Mouse (Mus musculus) kidney, embryonic 14.5 days (tissue): Measurements from ENCODE around the gene Tm4sf19. TPM values are rescaled to one million over a fixed set of nuclear protein-coding genes. Genes with fewer than 3 reads are reported as not detected.
"Not testable (repeated sequence)": the region's sequence is repeated elsewhere in the genome, so short reads cannot be mapped to it uniquely, and the experiment has no call there.

Experiments used
- ATAC-seq: fragments of 200-750 bp; cut with Nextera tagmentation; 2 replicates; pipeline ENCODE4 v1.8.0; 2017; ENCODE audit warnings: moderate number of reproducible peaks, mild to moderate bottlenecking, moderate TSS enrichment, moderate library complexity; ENCODE audit not compliant: low FRiP score, low TSS enrichment
- H3K27ac ChIP-seq: fragments of 300-500 bp; sonication (generic); 2 replicates; pipeline ENCODE4 v1.5.1; 2014; ENCODE audit warnings: low read depth, mild to moderate bottlenecking, low read length, moderate library complexity, mixed read lengths
- H3K27me3 ChIP-seq: fragments of 300-500 bp; sonication (generic); 2 replicates; pipeline ENCODE4 v1.6.1; 2014; ENCODE audit warnings: mild to moderate bottlenecking, low read length; ENCODE audit not compliant: control insufficient read depth, insufficient read depth
- H3K36me3 ChIP-seq: fragments of 300-500 bp; sonication (generic); 2 replicates; pipeline ENCODE4 v1.6.1; 2014; ENCODE audit warnings: low read length, mixed read lengths; ENCODE audit not compliant: control insufficient read depth, insufficient read depth
- H3K4me1 ChIP-seq: fragments of 300-500 bp; sonication (generic); 2 replicates; pipeline ENCODE4 v1.6.1; 2014; ENCODE audit warnings: low read length, mixed read lengths; ENCODE audit not compliant: control insufficient read depth, insufficient read depth
- H3K4me2 ChIP-seq: fragments of 300-500 bp; sonication (generic); replicated peaks from 2 replicates; pipeline ENCODE4 v1.6.1; 2014; ENCODE audit warnings: low read depth, mild to moderate bottlenecking, low read length
- H3K4me3 ChIP-seq: fragments of 300-500 bp; sonication (generic); 2 replicates; pipeline ENCODE4 v1.5.1; 2014; ENCODE audit warnings: mild to moderate bottlenecking, low read length
- H3K9ac ChIP-seq: fragments of 300-500 bp; sonication (generic); 2 replicates; pipeline ENCODE4 v1.6.1; 2014; ENCODE audit warnings: low read depth, mild to moderate bottlenecking, low read length, moderate library complexity
- H3K9me3 ChIP-seq: fragments of 300-500 bp; sonication (generic); 2 replicates; pipeline ENCODE4 v1.6.1; 2016; ENCODE audit warnings: low read length; ENCODE audit not compliant: control insufficient read depth
- WGBS: fragments of 180-500 bp; shearing (Covaris S2); extraction: QIAGEN DNeasy Blood & Tissue Kit; methylation state at CpG from one replicate; pipeline ENCODE4 v1.1.7; 2014; 5-methylcytosine and 5-hydroxymethylcytosine counted together
- polyA plus RNA-seq: library from polyadenylated mRNA; unstranded; fragments of >200 nt; fragmentation: Nextera tagmentation; extraction: Ambion mirVana; gene quantifications from 2 replicates; pipeline ENCODE4 v1.2.1, GENCODE M21; 2014

Gene Tm4sf19
- polyA plus RNA-seq, 1 experiment from 2014 or later: not detected

GRCm38 (mm10) chr16:32434691-32435090, 34.4 kb downstream of the Tm4sf19 start:
- Histone ChIP-seq H3K4me1 (0 out of 2 replicates have a peak, but pooled peaks cover 2% of the 10 kb centered on the region), H3K27me3 (no peaks in the 10 kb centered on the region), H3K9ac (no peak overlapping the region), H3K27ac (no peak overlapping the region), H3K4me3 (no peak overlapping the region), H3K36me3 (no peaks in the 10 kb centered on the region), H3K4me2 (no peak overlapping the region), H3K9me3 (no peaks in the 10 kb centered on the region)
- ATAC-seq: no peak

- ATAC-seq: no peak
- WGBS: 75% methylated on average over 1 of the region's 1 CpGs
- H3K27me3 ChIP-seq: no peaks in the 10 kb centered on the region
- no peaks in the 10 kb centered on the region for H3K9me3 ChIP-seq
- H3K4me3 ChIP-seq: no peak overlapping the region
- no peaks in the 10 kb centered on the region for H3K4me1 ChIP-seq
- no peak overlapping the region for H3K27ac ChIP-seq
- H3K4me2 ChIP-seq: no peak overlapping the region
- no peak overlapping the region for H3K9ac ChIP-seq
- no peaks in the 10 kb centered on the region for H3K36me3 ChIP-seq
These were observed 36.4 kb downstream of the Tm4sf19 start for GRCm38 (mm10) chr16:32436657-32437056.

GRCm38 (mm10) chr16:32437266-32437665, 37.0 kb downstream of the Tm4sf19 start:
- no peak overlapping the region for H3K9ac ChIP-seq
- no peaks in the 10 kb centered on the region for H3K4me1 ChIP-seq
- no peaks in the 10 kb centered on the region for H3K9me3 ChIP-seq
- no peak overlapping the region for H3K4me3 ChIP-seq
- H3K27me3 ChIP-seq: no peaks in the 10 kb centered on the region
- H3K36me3 ChIP-seq: no peaks in the 10 kb centered on the region
- 96% methylated on average over 1 of the region's 1 CpGs for WGBS
- no peak overlapping the region for H3K4me2 ChIP-seq
- ATAC-seq: no peak
- no peak overlapping the region for H3K27ac ChIP-seq

GRCm38 (mm10) chr16:32441432-32441831, 41.1 kb downstream of the Tm4sf19 start:
- 90% methylated on average over 3 of the region's 3 CpGs for WGBS
- H3K27me3 ChIP-seq: no peaks in the 10 kb centered on the region
- no peak overlapping the region for H3K9ac ChIP-seq
- no peaks in the 10 kb centered on the region for H3K9me3 ChIP-seq
- H3K27ac ChIP-seq: no peak overlapping the region
- no peak for ATAC-seq
- no peak overlapping the region for H3K4me3 ChIP-seq
- no peaks in the 10 kb centered on the region for H3K4me1 ChIP-seq
- H3K36me3 ChIP-seq: no peaks in the 10 kb centered on the region
- no peak overlapping the region for H3K4me2 ChIP-seq

GRCm38 (mm10) chr16:32444615-32445014, 44.3 kb downstream of the Tm4sf19 start:
- not testable (repeated sequence) for H3K9me3 ChIP-seq, H3K9ac ChIP-seq, H3K4me3 ChIP-seq, H3K36me3 ChIP-seq, ATAC-seq, H3K4me1 ChIP-seq, H3K4me2 ChIP-seq, H3K27me3 ChIP-seq, H3K27ac ChIP-seq
- WGBS: 86% methylated on average over 3 of the region's 3 CpGs

- Histone ChIP-seq H3K27ac (no peak overlapping the region), H3K4me3 (no peak overlapping the region), H3K9ac (no peak overlapping the region), H3K4me1 (no peaks in the 10 kb centered on the region), H3K36me3 (no peaks in the 10 kb centered on the region), H3K27me3 (no peaks in the 10 kb centered on the region), H3K4me2 (no peak overlapping the region), H3K9me3 (no peaks in the 10 kb centered on the region)
- no peak for ATAC-seq
- 95% methylated on average over 1 of the region's 1 CpGs for WGBS
These were observed 45.3 kb downstream of the Tm4sf19 start for GRCm38 (mm10) chr16:32445558-32445957.

GRCm38 (mm10) chr16:32446563-32447138, 46.3 kb downstream of the Tm4sf19 start:
- ATAC-seq: no peak
- 81% methylated on average over 2 of the region's 2 CpGs for WGBS
- H3K27me3 ChIP-seq: no peaks in the 10 kb centered on the region

GRCm38 (mm10) chr16:32449665-32450064, 49.4 kb downstream of the Tm4sf19 start:
- no peak for ATAC-seq
- 90% methylated on average over 3 of the region's 3 CpGs for WGBS

More at GRCm38 (mm10) chr16:32446563-32447138, 46.3 kb downstream of the Tm4sf19 start:
- Histone ChIP-seq H3K9ac (no peak overlapping the region), H3K4me2 (no peak overlapping the region), H3K4me3 (no peak overlapping the region), H3K4me1 (no peaks in the 10 kb centered on the region), H3K27ac (no peak overlapping the region), H3K36me3 (no peaks in the 10 kb centered on the region), H3K9me3 (no peaks in the 10 kb centered on the region)

GRCm38 (mm10) chr16:32450133-32450532, 49.8 kb downstream of the Tm4sf19 start:
- WGBS: 95% methylated on average over 2 of the region's 2 CpGs
- H3K27me3 ChIP-seq: no peaks in the 10 kb centered on the region

More at GRCm38 (mm10) chr16:32449665-32450064, 49.4 kb downstream of the Tm4sf19 start:
- H3K4me2 ChIP-seq: no peak overlapping the region
- H3K4me3 ChIP-seq: no peak overlapping the region
- no peak overlapping the region for H3K27ac ChIP-seq
- H3K36me3 ChIP-seq: peaks cover 6% of the 10 kb centered on the region; the same call in 1 of the 2 replicates
- no peaks in the 10 kb centered on the region for H3K4me1 ChIP-seq
- H3K9me3 ChIP-seq: no peaks in the 10 kb centered on the region
- no peaks in the 10 kb centered on the region for H3K27me3 ChIP-seq
- no peak overlapping the region for H3K9ac ChIP-seq

More at GRCm38 (mm10) chr16:32450133-32450532, 49.8 kb downstream of the Tm4sf19 start:
- no peak overlapping the region for H3K4me3 ChIP-seq
- H3K9ac ChIP-seq: no peak overlapping the region
- no peak overlapping the region for H3K4me2 ChIP-seq
- no peak overlapping the region for H3K27ac ChIP-seq
- H3K36me3 ChIP-seq: peaks cover 6% of the 10 kb centered on the region; the same call in 1 of the 2 replicates
- no peak for ATAC-seq
- no peaks in the 10 kb centered on the region for H3K4me1 ChIP-seq
- H3K9me3 ChIP-seq: no peaks in the 10 kb centered on the region
